Mouse (Mus musculus) limb, embryonic 12.5 days (tissue): Measurements from ENCODE around the gene Ccer1. TPM values are rescaled to one million over a fixed set of nuclear protein-coding genes. Genes with fewer than 3 reads are reported as not detected.
"Not testable (repeated sequence)": the region's sequence is repeated elsewhere in the genome, so short reads cannot be mapped to it uniquely, and the experiment has no call there.

Experiments
- ATAC-seq: fragments of 200-750 bp; cut with Nextera tagmentation; 2 replicates; pipeline ENCODE4 v1.8.0; 2017; ENCODE audit warnings: low read depth, moderate TSS enrichment; ENCODE audit not compliant: insufficient number of reproducible peaks, insufficient read depth, low FRiP score, low TSS enrichment
- H3K27ac ChIP-seq: fragments of 300-500 bp; sonication (generic); 2 replicates; pipeline ENCODE4 v1.5.1; 2016; ENCODE audit warnings: mild to moderate bottlenecking, moderate library complexity
- H3K27me3 ChIP-seq: fragments of 300-500 bp; sonication (generic); 2 replicates; pipeline ENCODE4 v1.6.1; 2016; ENCODE audit warnings: mild to moderate bottlenecking, moderate library complexity
- H3K36me3 ChIP-seq: fragments of 300-500 bp; sonication (generic); 2 replicates; pipeline ENCODE4 v1.6.1; 2016; ENCODE audit warnings: mild to moderate bottlenecking, moderate library complexity
- H3K4me1 ChIP-seq: fragments of 300-500 bp; sonication (generic); replicated peaks from 2 replicates; pipeline ENCODE4 v1.6.1; 2016
- H3K4me2 ChIP-seq: fragments of 300-500 bp; sonication (generic); 2 replicates; pipeline ENCODE4 v1.6.1; 2016; ENCODE audit warnings: mild to moderate bottlenecking, moderate library complexity
- H3K4me3 ChIP-seq: fragments of 300-500 bp; sonication (generic); replicated peaks from 2 replicates; pipeline ENCODE4 v1.5.1; 2016; ENCODE audit warnings: mild to moderate bottlenecking
- H3K9ac ChIP-seq: fragments of 300-500 bp; sonication (generic); replicated peaks from 2 replicates; pipeline ENCODE4 v1.6.1; 2016; ENCODE audit warnings: mild to moderate bottlenecking, moderate library complexity
- H3K9me3 ChIP-seq: fragments of 300-500 bp; sonication (generic); 2 replicates; pipeline ENCODE4 v1.6.1; 2016; ENCODE audit warnings: mild to moderate bottlenecking, moderate library complexity
- WGBS: fragments of 180-500 bp; shearing (Covaris S2); methylation state at CpG from one replicate; pipeline ENCODE4 v1.1.7; 2016; 5-methylcytosine and 5-hydroxymethylcytosine counted together
- polyA plus RNA-seq: library from polyadenylated mRNA; unstranded; fragments of >200 nt; fragmentation: Nextera tagmentation; extraction: Ambion mirVana; gene quantifications from 2 replicates; pipeline ENCODE4 v1.2.1, GENCODE M21; 2016

The Ccer1 gene
- polyA plus RNA-seq, 1 experiment from 2014 or later: not detected

DNA sequence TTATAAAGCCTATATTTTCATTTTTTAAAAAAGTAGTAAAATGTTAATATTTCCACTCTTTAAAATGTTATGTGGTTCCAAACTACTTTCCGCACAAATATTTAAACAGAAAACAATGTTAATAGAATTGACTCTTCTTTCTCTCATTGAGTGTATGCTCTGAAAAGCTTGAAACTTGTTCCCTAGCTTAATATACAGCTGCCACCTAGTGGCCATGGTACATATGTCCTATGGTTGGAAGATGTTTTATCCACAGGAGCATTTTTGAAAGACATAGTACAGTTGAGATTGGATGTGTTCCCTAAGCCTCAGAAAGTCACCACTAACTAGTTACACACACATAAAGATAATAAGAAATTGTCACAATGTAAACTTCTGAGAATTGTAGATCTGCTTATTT, 11.7 kb downstream of the Ccer1 start:
- no peak overlapping the region for H3K9ac ChIP-seq
- no peaks in the 10 kb centered on the region for H3K27me3 ChIP-seq
- no peaks in the 10 kb centered on the region for H3K4me1 ChIP-seq
- H3K4me3 ChIP-seq: no peak overlapping the region
- H3K36me3 ChIP-seq: no peaks in the 10 kb centered on the region
- no peak overlapping the region for H3K27ac ChIP-seq
- 51% methylated on average over 1 of the region's 1 CpGs for WGBS
- no peaks in the 10 kb centered on the region for H3K9me3 ChIP-seq
- H3K4me2 ChIP-seq: no peak overlapping the region
- ATAC-seq: no peak

DNA sequence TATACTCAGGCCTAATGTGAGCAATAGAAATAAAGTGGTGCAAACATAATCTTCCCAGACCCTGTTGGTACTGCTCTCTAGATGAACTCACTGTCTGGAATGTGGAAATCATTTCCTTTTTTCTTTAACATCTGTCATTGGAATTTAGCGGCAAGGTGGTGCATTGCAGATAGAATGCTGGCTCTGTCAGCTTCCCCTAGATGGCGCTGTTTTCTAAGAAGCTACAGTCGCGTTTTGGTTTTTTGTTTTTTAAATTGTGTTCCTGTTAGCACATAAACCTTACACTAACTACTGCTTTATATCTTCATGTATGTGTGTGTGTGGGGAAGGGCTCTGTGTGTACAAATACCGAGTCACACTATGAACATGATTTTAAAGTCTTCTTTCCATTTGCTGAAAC, 19.8 kb downstream of the Ccer1 start:
- WGBS: 4% methylated on average over 5 of the region's 5 CpGs
- H3K27me3 ChIP-seq: no peaks in the 10 kb centered on the region

DNA sequence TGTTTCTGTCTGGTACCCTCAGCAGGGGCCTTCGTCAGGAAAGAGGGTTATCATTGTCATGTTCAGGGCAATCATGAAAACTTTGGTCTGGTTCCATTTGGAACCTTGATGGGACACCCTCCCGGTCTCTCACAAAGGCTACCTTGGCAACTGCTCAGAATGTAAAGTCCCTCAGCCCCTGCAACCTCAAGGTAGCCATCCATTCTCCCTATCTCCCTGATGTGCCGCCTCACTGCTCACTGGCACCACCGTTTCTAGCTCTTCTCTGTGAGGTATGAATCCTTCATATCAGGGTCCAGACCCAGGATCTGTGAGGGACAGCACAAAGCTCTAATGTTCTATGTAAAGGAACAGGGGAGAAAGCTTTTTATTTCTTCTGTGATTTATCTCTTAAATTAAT, 21.7 kb downstream of the Ccer1 start:
- no peak overlapping the region for H3K27ac ChIP-seq
- no peak for ATAC-seq
- WGBS: 78% methylated on average over 4 of the region's 4 CpGs
- no peak overlapping the region for H3K4me3 ChIP-seq
- H3K9me3 ChIP-seq: no peaks in the 10 kb centered on the region
- H3K4me2 ChIP-seq: no peak overlapping the region
- H3K27me3 ChIP-seq: no peaks in the 10 kb centered on the region
- H3K4me1 ChIP-seq: no peaks in the 10 kb centered on the region
- H3K36me3 ChIP-seq: no peaks in the 10 kb centered on the region
- no peak overlapping the region for H3K9ac ChIP-seq

More for the DNA sequence above, 19.8 kb downstream of the Ccer1 start:
- Histone ChIP-seq H3K4me1 (no peaks in the 10 kb centered on the region), H3K27ac (no peak overlapping the region), H3K4me3 (no peak overlapping the region), H3K9ac (no peak overlapping the region), H3K4me2 (no peak overlapping the region), H3K9me3 (no peaks in the 10 kb centered on the region), H3K36me3 (no peaks in the 10 kb centered on the region)
- ATAC-seq: peak; percentile 63

DNA sequence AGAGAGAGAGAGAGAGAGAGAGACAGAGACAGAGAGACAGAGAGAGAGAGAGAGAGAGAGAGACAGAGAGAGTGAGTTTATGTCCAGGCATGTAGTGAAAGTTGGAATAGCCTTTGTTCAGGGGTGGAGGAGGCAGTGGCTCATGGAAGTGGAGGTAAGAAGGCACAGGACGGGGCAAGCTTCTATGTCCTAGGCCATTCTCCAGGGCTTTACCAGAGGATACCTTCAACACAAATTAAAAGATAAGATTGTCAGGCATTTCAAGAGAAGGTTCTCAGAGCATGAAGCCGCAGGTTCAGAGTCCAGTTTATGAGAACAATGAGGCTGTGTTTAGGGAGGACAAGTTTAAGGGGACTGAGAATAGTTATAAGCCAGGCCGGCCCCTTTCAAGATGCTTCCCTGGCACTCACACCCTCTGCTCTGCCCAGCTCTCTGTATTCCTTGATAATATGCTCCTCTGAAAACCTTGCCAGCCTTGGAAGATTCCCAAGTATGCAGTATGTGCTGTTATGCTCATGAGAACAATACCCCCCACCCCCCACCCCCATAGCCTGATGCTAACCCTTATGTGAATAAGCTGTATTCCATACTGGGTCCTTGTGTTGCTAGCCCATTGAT, 22.5 kb downstream of the Ccer1 start:
- H3K27ac ChIP-seq: no peak overlapping the region
- H3K4me1 ChIP-seq: no peaks in the 10 kb centered on the region
- no peaks in the 10 kb centered on the region for H3K36me3 ChIP-seq
- no peak overlapping the region for H3K4me2 ChIP-seq
- H3K27me3 ChIP-seq: no peaks in the 10 kb centered on the region
- 94% methylated on average over 3 of the region's 3 CpGs for WGBS
- no peak overlapping the region for H3K4me3 ChIP-seq
- ATAC-seq: no peak
- H3K9me3 ChIP-seq: no peaks in the 10 kb centered on the region
- H3K9ac ChIP-seq: no peak overlapping the region

DNA sequence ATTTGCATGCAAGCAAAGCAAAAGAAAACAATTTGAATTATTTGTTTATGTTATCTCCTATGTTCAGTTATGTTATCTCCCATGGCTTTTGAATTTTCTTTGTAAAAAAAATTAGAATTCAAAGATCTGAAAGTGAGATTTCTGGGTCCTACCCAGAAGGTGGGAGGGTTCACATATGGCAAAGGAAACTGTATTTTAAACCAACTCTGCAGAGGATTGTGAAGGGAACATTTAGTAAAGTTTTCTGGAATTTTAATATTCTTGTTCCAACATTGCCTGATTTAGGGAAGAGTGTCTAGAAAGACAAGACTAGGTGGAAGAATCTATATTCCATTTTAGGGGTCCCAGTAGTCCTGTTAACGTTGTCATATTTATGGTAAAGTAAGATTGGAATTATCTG, 24.4 kb downstream of the Ccer1 start:
- no peak overlapping the region for H3K4me3 ChIP-seq
- no peak overlapping the region for H3K4me2 ChIP-seq
- 73% methylated on average over 1 of the region's 1 CpGs for WGBS
- no peak overlapping the region for H3K9ac ChIP-seq
- no peak overlapping the region for H3K27ac ChIP-seq
- no peaks in the 10 kb centered on the region for H3K4me1 ChIP-seq
- ATAC-seq: no peak
- no peaks in the 10 kb centered on the region for H3K9me3 ChIP-seq
- H3K27me3 ChIP-seq: no peaks in the 10 kb centered on the region
- H3K36me3 ChIP-seq: no peaks in the 10 kb centered on the region

DNA sequence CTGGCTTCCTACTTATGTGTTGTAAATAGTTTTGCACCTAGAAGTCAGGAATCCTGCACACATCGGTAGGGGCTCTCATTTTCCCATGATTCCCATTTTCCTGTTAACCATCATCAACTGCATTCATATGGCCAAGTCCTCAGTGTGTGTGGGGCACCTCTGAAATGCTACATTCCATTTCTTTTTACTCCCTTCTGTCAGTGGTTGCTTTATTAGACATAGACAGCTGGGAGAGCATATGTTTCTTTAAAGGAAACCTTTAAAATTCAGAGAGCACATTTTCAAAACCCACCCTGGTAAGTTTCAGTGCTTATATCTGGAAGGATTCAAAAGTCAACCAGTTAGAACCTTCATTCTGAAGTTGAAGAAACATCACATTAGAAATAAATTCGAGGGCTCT, 25.2 kb downstream of the Ccer1 start:
- no peak for ATAC-seq
- no peak overlapping the region for H3K9ac ChIP-seq
- H3K27ac ChIP-seq: no peak overlapping the region
- H3K4me3 ChIP-seq: no peak overlapping the region
- WGBS: 72% methylated on average over 2 of the region's 2 CpGs
- H3K9me3 ChIP-seq: no peaks in the 10 kb centered on the region
- no peak overlapping the region for H3K4me2 ChIP-seq
- H3K36me3 ChIP-seq: no peaks in the 10 kb centered on the region
- H3K27me3 ChIP-seq: no peaks in the 10 kb centered on the region
- no peaks in the 10 kb centered on the region for H3K4me1 ChIP-seq

DNA sequence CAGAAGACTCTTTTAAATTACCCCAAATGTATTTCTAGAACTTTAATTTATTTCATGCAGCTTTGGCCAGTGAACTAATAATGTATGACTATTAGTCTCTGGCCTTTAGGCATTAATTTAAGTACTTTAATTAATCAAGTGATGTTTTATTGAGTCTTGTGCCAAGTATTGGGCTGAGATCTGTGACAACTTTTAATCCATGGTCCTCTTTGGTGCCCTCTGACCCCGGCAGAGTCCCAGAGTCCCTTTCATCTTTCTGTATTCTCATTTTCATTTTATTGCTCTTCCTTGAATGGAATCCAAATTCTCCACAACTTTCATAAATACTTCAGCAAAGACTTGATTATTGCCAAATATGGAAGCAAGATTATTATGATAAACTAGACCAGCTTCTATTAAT, 27.8 kb downstream of the Ccer1 start:
- Histone ChIP-seq H3K27me3 (no peaks in the 10 kb centered on the region), H3K9ac (no peak overlapping the region), H3K27ac (no peak overlapping the region), H3K4me2 (no peak overlapping the region), H3K36me3 (no peaks in the 10 kb centered on the region), H3K4me1 (no peaks in the 10 kb centered on the region), H3K4me3 (no peak overlapping the region), H3K9me3 (no peaks in the 10 kb centered on the region)
- ATAC-seq: no peak
- WGBS: 78% methylated on average over 1 of the region's 1 CpGs

DNA sequence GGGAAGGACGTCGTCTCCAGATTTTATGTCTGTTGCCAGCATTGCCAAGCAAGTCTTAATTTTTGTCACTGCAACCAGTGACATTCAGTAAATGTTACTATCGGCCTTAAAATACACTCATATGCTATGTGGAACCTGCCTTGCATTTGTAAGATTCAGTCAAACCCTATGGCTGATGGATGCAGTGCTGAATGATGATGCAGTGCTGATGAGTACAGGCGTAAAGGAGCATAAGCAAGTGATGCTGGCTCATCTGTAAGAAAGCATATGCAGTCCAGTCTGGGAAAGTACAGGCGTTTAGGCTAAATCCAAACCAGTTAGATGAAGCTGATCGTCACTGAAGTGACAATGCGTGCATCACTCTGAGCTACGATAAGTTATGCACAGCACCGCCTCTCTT, 29.9 kb downstream of the Ccer1 start:
- no peak for ATAC-seq
- Histone ChIP-seq H3K9ac (no peak overlapping the region), H3K27me3 (no peaks in the 10 kb centered on the region), H3K4me2 (no peak overlapping the region), H3K36me3 (no peaks in the 10 kb centered on the region), H3K9me3 (no peaks in the 10 kb centered on the region), H3K27ac (no peak overlapping the region), H3K4me1 (no peaks in the 10 kb centered on the region), H3K4me3 (no peak overlapping the region)
- WGBS: 91% methylated on average over 9 of the region's 9 CpGs

DNA sequence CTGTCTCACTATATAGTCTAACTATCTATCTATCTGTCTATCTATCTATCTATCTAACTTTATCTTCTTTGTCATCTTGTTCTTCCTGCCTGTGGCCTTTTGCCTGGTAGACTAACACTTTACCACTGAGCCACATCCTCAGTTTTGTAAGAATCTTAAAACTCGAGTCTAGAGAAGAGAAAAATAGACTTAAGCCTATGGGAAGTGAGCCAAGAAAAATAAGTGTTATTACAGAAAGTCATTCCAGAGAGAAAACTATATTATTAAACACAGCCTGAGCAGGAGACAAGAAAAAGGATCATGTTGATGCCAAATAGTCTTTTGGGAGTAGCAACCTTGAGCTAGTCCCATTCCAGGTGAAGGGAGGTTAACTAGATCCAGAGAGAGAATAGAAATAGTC, 33.1 kb downstream of the Ccer1 start:
- H3K36me3 ChIP-seq: no peaks in the 10 kb centered on the region
- no peak overlapping the region for H3K27ac ChIP-seq
- H3K27me3 ChIP-seq: no peaks in the 10 kb centered on the region
- H3K4me1 ChIP-seq: no peaks in the 10 kb centered on the region
- WGBS: 55% methylated on average over 1 of the region's 1 CpGs
- no peaks in the 10 kb centered on the region for H3K9me3 ChIP-seq
- H3K4me3 ChIP-seq: no peak overlapping the region
- no peak overlapping the region for H3K4me2 ChIP-seq
- H3K9ac ChIP-seq: no peak overlapping the region
- no peak for ATAC-seq

DNA sequence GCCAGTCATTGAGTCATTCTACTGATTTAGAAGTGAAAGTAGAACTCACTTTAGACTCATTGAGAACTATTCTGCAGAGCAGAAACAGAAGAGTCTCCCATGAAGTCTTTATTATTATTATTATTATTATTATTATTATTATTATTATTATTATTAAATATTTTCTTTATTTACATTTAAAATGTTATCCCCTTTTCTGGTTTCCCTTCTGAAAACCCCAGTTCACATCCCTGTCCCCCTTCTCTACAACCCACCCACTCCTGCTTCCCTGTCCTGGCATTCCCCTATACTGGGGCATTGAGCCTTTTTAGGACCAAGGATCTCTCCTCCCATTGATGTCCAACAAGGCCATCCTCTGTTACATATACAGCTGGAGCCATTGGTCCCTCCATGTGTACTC, 33.8 kb downstream of the Ccer1 start, which contains the start of gene C030005K15Rik:
TSS of gene C030005K15Rik (minus strand) at position 101 of the 400 bp plus-strand sequence.
- not testable (repeated sequence) for H3K4me1 ChIP-seq, ATAC-seq, H3K36me3 ChIP-seq

More for the DNA sequence above, 33.8 kb downstream of the Ccer1 start, which contains the start of gene C030005K15Rik:
- not testable (repeated sequence) for H3K27ac ChIP-seq, H3K4me2 ChIP-seq, H3K4me3 ChIP-seq, H3K9ac ChIP-seq, H3K27me3 ChIP-seq, H3K9me3 ChIP-seq
